29 mouse cellular contexts compared by ENCODE assay signal in genomic region chr6:28191935-28192334, GRCm38 (mm10). TPM values are rescaled to one million over a fixed set of nuclear protein-coding genes. Genes with fewer than 3 reads are reported as not detected.
"Had no signal": no experiment of that assay in that cellular context is flagged by ENCODE, and none has a peak within 500 bp of the region (broad histone marks: within the 10 kb centered on the region; RNA-seq: fewer than 3 reads in every experiment).

No protein-coding gene starts in this region.

- H3K36me3 ChIP-seq: embryonic facial prominence, embryonic 10.5 days; embryonic facial prominence, embryonic 12.5 days; embryonic facial prominence, embryonic 13.5 days; embryonic facial prominence, embryonic 15.5 days; forebrain, embryonic 10.5 days; forebrain, embryonic 12.5 days; forebrain, embryonic 15.5 days; heart, embryonic 10.5 days had no signal

- H3K4me2 ChIP-seq: embryonic facial prominence, embryonic 12.5 days; embryonic facial prominence, embryonic 13.5 days; embryonic facial prominence, embryonic 15.5 days; forebrain, embryonic 12.5 days; forebrain, embryonic 13.5 days; forebrain, embryonic 15.5 days; heart, embryonic 11.5 days had no signal

- H3K27ac ChIP-seq: embryonic facial prominence, embryonic 10.5 days; embryonic facial prominence, embryonic 12.5 days; embryonic facial prominence, embryonic 13.5 days; embryonic facial prominence, embryonic 15.5 days; forebrain, embryonic 10.5 days; forebrain, embryonic 12.5 days; forebrain, embryonic 13.5 days; forebrain, embryonic 15.5 days; gastrocnemius, adult 2 months; heart, adult 2 months; heart, embryonic 10.5 days had no signal

- H3K9ac ChIP-seq: embryonic facial prominence, embryonic 12.5 days; embryonic facial prominence, embryonic 13.5 days; embryonic facial prominence, embryonic 15.5 days; forebrain, embryonic 12.5 days; forebrain, embryonic 13.5 days; forebrain, embryonic 15.5 days had no signal

- H3K27me3 ChIP-seq: embryonic facial prominence, embryonic 12.5 days; embryonic facial prominence, embryonic 13.5 days; embryonic facial prominence, embryonic 15.5 days; forebrain, embryonic 12.5 days; forebrain, embryonic 13.5 days; forebrain, embryonic 15.5 days had no signal

- H3K4me1 ChIP-seq: embryonic facial prominence, embryonic 10.5 days; embryonic facial prominence, embryonic 12.5 days; embryonic facial prominence, embryonic 13.5 days; embryonic facial prominence, embryonic 15.5 days; forebrain, embryonic 10.5 days; forebrain, embryonic 12.5 days; forebrain, embryonic 13.5 days; forebrain, embryonic 15.5 days; heart, embryonic 10.5 days had no signal

- H3K9me3 ChIP-seq: embryonic facial prominence, embryonic 10.5 days; embryonic facial prominence, embryonic 12.5 days; embryonic facial prominence, embryonic 13.5 days; embryonic facial prominence, embryonic 15.5 days; forebrain, embryonic 10.5 days; forebrain, embryonic 12.5 days; forebrain, embryonic 13.5 days; forebrain, embryonic 15.5 days; heart, embryonic 10.5 days had no signal

- DNase-seq: cerebellum, adult 9-11 months; cerebellum, postnatal 10 days; cerebellum, postnatal 14 days; cerebellum, postnatal 25 days; cerebellum, postnatal 36 days; embryo, embryonic 11 days; gastrocnemius, adult 2 months; gastrocnemius, postnatal 10 days; gastrocnemius, postnatal 25 days; gastrocnemius, postnatal 36 days; heart, adult 11 months; heart, adult 18-20 months; heart, adult 2 months had no signal

- H3K4me3 ChIP-seq: embryonic facial prominence, embryonic 10.5 days; embryonic facial prominence, embryonic 12.5 days; embryonic facial prominence, embryonic 13.5 days; embryonic facial prominence, embryonic 15.5 days; erythroblast, embryonic 14.5 days; forebrain, embryonic 10.5 days; forebrain, embryonic 12.5 days; forebrain, embryonic 13.5 days; forebrain, embryonic 15.5 days; gastrocnemius, adult 2 months; heart, adult 2 months; heart, embryonic 10.5 days had no signal

- ATAC-seq: forebrain, embryonic 13.5 days; forebrain, embryonic 14.5 days; forebrain, embryonic 15.5 days; forebrain, embryonic 16.5 days had no signal

RNA-seq across cellular contexts. Expression of gene Grm8, which starts 57.0 kb away (rescaled TPM):
- total RNA-seq: common myeloid progenitor, adult 5-6 weeks; granulocyte monocyte progenitor cell, adult 5-6 weeks; heart, adult 18-20 months; heart, adult 2 months; heart, adult 8-10 months had no signal
- polyA plus RNA-seq: erythroblast, embryonic 14.5 days; heart, adult 2 months had no signal
